Mouse (Mus musculus) liver, embryonic 14.5 days (tissue): ENCODE data around the gene Adamts18.

ENCODE experiments used
- CTCF ChIP-seq: IDR thresholded peaks from 2 replicates; pipeline ENCODE4 v1.5.1; 2016; ENCODE audit warnings: antibody characterized with exemption, low read depth, control low read depth
- EP300 ChIP-seq: IDR thresholded peaks from 2 replicates; pipeline ENCODE4 v1.6.1; 2016; ENCODE audit warnings: antibody characterized with exemption, low read depth

DNA sequence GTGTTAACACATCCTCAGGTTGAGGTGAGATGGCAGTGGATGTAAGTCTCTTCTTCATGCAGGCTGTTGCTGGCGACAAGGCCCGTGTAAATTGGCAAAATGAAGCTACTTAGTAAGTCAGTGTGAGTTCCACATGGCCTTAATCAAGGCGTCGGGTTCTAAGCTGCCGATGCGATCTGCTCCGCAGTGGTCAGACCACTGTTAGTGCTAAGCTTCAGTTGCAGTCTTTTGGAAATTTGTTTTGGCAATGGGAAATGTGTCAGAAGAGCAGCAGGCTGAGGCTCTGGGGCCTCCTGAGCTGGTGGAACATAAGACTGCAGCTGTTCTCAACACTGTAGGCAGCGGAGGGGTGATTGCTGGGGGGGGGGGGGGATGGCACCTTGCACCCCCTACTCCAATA is 182.6 kb downstream of the Adamts18 start:
- TF ChIP-seq CTCF (no peak), EP300 (no peak)
